Comparison of ENCODE assay signal across 15 mouse cellular contexts in the genomic region with DNA sequence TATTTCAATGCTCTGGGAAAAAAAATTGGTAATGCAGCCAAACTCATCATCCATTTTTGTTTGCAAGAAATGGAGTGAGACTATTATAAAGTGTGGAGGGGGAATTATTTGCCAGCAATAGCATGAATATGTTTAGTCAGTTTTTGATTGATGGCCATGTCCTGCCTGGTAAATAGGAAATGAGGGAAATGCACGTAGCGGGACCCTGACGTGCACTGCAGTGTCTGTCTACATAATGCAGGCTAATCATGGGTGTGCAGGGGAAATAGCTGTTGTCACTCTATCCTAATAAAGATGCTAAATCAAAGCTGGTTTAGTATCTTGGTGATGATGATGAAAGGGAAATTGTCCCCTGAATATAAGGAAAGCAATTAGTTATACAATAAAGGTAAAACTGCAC.
"Had no signal": no experiment of that assay in that cellular context is flagged by ENCODE, and none has a peak within 500 bp of the region (broad histone marks: within the 10 kb centered on the region; RNA-seq: fewer than 3 reads in every experiment).

No protein-coding gene starts in this region.

- DNase-seq: kidney, adult 8-10 months; kidney, postnatal 10 days; liver; liver, embryonic 13.5 days; liver, postnatal 0 days; spleen, adult 18-20 months; thymus, postnatal 36 days had no signal

- H3K36me3 ChIP-seq: limb, embryonic 12.5 days; liver, embryonic 13.5 days; midbrain, embryonic 15.5 days; neural tube, embryonic 12.5 days had no signal

- ATAC-seq: intestine, postnatal 0 days; liver, postnatal 0 days; midbrain, embryonic 15.5 days had no signal

- H3K4me1 ChIP-seq: limb, embryonic 12.5 days; liver, embryonic 13.5 days; megakaryocyte, embryonic 14.5 days; midbrain, embryonic 15.5 days; neural tube, embryonic 12.5 days had no signal

- H3K9me3 ChIP-seq: limb, embryonic 12.5 days; liver, embryonic 13.5 days; midbrain, embryonic 15.5 days; neural tube, embryonic 12.5 days had no signal

- H3K4me3 ChIP-seq: layer of hippocampus, adult 2 months; limb, embryonic 12.5 days; liver, embryonic 13.5 days; megakaryocyte, embryonic 14.5 days; midbrain, embryonic 15.5 days; neural tube, embryonic 12.5 days had no signal

- H3K4me2 ChIP-seq: limb, embryonic 12.5 days; liver, embryonic 13.5 days; midbrain, embryonic 11.5 days; midbrain, embryonic 15.5 days; neural tube, embryonic 12.5 days had no signal

- H3K27me3 ChIP-seq: limb, embryonic 12.5 days; liver, embryonic 13.5 days; megakaryocyte, embryonic 14.5 days; midbrain, embryonic 15.5 days; neural tube, embryonic 12.5 days had no signal

- H3K27ac ChIP-seq: layer of hippocampus, adult 2 months; limb, embryonic 12.5 days; liver, embryonic 13.5 days; macrophage; midbrain, embryonic 15.5 days; neural tube, embryonic 12.5 days had no signal

- H3K9ac ChIP-seq: limb, embryonic 12.5 days; liver, embryonic 13.5 days; liver, postnatal 0 days; midbrain, embryonic 15.5 days; neural tube, embryonic 12.5 days had no signal
